Mouse (Mus musculus): ENCODE data around the gene Cacnb4. TPM values are rescaled to one million over a fixed set of nuclear protein-coding genes. Genes with fewer than 3 reads are reported as not detected.

Cacnb4 gene
- polyA plus RNA-seq, 1 experiment from 2014 or later: 21.5 TPM

- WGBS: 63% methylated on average over 2 of the region's 2 CpGs
- Histone ChIP-seq H3K4me1 (ENCODE audit: control insufficient read depth, insufficient read depth, low read length) (no peaks in the 10 kb centered on the region), H3K27ac (ENCODE audit: low read depth, low read length) (no peak overlapping the region), H3K4me2 (ENCODE audit: low read depth, low read length) (no peak overlapping the region), H3K9me3 (ENCODE audit: control insufficient read depth, low read length) (no peaks in the 10 kb centered on the region), H3K4me3 (ENCODE audit: low read depth, low read length) (no peak overlapping the region), H3K9ac (replicated peaks; ENCODE audit: low read depth, low read length) (no peak overlapping the region), H3K27me3 (ENCODE audit: control insufficient read depth, insufficient read depth, low read length) (no peaks in the 10 kb centered on the region), H3K36me3 (ENCODE audit: control insufficient read depth, insufficient read depth, low read length) (no peaks in the 10 kb centered on the region)
- no peak for ATAC-seq (ENCODE audit: low read depth)
Measured at GRCm38 (mm10) chr2:52622616-52623015, 54.0 kb downstream of the Cacnb4 start.

DNA sequence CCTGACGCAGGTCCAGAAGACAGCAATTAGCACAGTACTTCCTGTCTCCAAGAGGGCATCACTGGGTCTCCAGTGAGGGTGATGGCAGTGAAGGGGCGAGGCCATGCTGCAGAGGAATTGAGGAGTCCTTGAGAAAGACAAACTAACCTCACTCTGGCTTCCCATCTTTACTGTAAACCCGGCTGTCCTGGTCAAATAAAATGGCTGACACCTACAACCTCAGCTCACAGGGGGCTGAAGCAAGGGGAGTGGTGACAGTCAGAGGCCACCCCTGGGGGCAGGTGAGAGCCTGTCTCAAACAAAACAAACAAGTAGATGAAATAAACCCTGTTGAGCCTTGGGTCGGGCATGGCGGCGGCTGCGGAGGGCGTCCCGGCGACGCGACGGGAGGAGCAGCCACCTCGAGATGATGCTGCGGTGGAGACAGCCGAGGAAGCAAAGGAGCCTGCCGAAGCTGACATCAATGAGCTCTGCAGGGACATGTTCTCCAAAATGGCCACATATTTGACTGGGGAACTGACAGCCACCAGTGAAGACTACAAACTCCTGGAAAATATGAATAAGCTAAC, 57.1 kb downstream of the Cacnb4 start:
- no peaks in the 10 kb centered on the region for H3K4me1 ChIP-seq (ENCODE audit: control insufficient read depth, insufficient read depth, low read length)
- H3K27me3 ChIP-seq (ENCODE audit: control insufficient read depth, insufficient read depth, low read length): no peaks in the 10 kb centered on the region
- WGBS: 69% methylated on average over 17 of the region's 17 CpGs
- H3K4me2 ChIP-seq (ENCODE audit: low read depth, low read length): no peak overlapping the region
- no peaks in the 10 kb centered on the region for H3K36me3 ChIP-seq (ENCODE audit: control insufficient read depth, insufficient read depth, low read length)
- H3K27ac ChIP-seq (ENCODE audit: low read depth, low read length): no peak overlapping the region
- H3K4me3 ChIP-seq (ENCODE audit: low read depth, low read length): no peak overlapping the region
- no peak for ATAC-seq (ENCODE audit: low read depth)
- no peaks in the 10 kb centered on the region for H3K9me3 ChIP-seq (ENCODE audit: control insufficient read depth, low read length)
- H3K9ac ChIP-seq (replicated peaks; ENCODE audit: low read depth, low read length): no peak overlapping the region

DNA sequence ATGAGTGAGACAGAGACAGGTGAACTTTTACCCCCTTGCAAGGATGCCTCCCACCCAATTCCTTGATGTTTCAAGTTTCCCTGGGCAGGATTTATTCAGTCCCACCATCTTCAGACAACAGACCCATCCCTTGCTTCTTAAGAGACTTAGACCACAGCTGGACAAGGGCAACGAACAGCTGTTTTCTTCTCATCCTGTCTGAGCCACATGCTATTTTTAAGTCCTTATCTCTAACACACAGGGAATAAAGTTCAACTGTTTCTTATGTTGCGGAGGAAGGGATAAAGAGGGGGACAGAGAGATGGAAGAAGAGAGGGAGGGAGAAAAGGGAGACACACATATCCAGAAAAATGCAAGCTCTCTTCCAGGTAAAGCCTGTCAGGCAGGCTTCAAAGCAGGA, 57.8 kb downstream of the Cacnb4 start:
- H3K9me3 ChIP-seq (ENCODE audit: control insufficient read depth, low read length): no peaks in the 10 kb centered on the region
- no peaks in the 10 kb centered on the region for H3K4me1 ChIP-seq (ENCODE audit: control insufficient read depth, insufficient read depth, low read length)
- no peak for ATAC-seq (ENCODE audit: low read depth)
- H3K4me3 ChIP-seq (ENCODE audit: low read depth, low read length): no peak overlapping the region
- H3K4me2 ChIP-seq (ENCODE audit: low read depth, low read length): no peak overlapping the region
- H3K27ac ChIP-seq (ENCODE audit: low read depth, low read length): no peak overlapping the region
- no peaks in the 10 kb centered on the region for H3K27me3 ChIP-seq (ENCODE audit: control insufficient read depth, insufficient read depth, low read length)
- no peak overlapping the region for H3K9ac ChIP-seq (replicated peaks; ENCODE audit: low read depth, low read length)
- no peaks in the 10 kb centered on the region for H3K36me3 ChIP-seq (ENCODE audit: control insufficient read depth, insufficient read depth, low read length)
- WGBS: 88% methylated on average over 2 of the region's 2 CpGs

DNA sequence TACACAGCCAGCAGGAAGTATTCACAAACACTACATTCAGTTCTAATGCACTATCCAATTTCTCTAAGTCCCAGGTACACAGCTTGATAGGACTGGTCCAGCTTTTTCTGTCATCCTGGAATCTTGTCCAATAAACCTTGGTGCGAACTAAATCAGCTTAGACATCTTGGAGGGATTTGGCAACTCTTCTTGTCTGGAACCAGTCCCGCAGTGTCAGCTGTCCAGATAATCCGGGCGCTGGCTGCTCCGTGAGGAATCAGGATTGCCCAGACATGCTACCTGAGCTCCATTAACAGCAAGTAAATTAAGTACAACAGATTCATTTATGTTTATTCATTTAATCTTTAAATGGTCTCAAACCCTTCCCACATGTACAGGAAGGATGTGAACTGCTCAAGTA, 61.2 kb downstream of the Cacnb4 start:
- no peak for ATAC-seq (ENCODE audit: low read depth)

DNA sequence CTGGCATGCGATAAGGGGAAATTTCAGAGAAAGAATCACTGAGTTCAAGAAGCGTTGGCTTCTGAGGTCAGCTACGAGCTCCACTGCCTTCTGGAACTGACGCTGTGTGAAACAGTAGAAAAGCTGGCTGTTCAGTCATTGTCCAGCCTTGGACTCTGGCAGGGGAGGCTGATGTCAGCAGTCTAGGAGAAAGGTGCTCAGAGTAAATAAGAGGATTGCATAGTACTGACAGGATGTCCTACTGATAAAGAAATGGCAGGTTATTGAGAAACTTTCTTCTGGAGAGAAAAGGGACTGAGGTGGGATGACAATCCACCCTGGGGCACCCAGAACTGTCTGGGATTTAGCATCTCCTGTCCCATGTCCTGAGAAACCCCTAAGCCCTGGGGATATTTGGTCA, 62.7 kb downstream of the Cacnb4 start:
- H3K4me3 ChIP-seq (ENCODE audit: low read depth, low read length): no peak overlapping the region
- H3K27ac ChIP-seq (ENCODE audit: low read depth, low read length): no peak overlapping the region
- no peak for ATAC-seq (ENCODE audit: low read depth)
- H3K4me2 ChIP-seq (ENCODE audit: low read depth, low read length): no peak overlapping the region
- WGBS: 91% methylated on average over 4 of the region's 4 CpGs
- H3K9ac ChIP-seq (replicated peaks; ENCODE audit: low read depth, low read length): no peak overlapping the region
- H3K36me3 ChIP-seq (ENCODE audit: control insufficient read depth, insufficient read depth, low read length): no peaks in the 10 kb centered on the region
- H3K4me1 ChIP-seq (ENCODE audit: control insufficient read depth, insufficient read depth, low read length): no peaks in the 10 kb centered on the region
- H3K9me3 ChIP-seq (ENCODE audit: control insufficient read depth, low read length): no peaks in the 10 kb centered on the region
- H3K27me3 ChIP-seq (ENCODE audit: control insufficient read depth, insufficient read depth, low read length): no peaks in the 10 kb centered on the region

More for the DNA sequence above, 61.2 kb downstream of the Cacnb4 start:
- Histone ChIP-seq H3K27me3 (ENCODE audit: control insufficient read depth, insufficient read depth, low read length) (no peaks in the 10 kb centered on the region), H3K4me2 (ENCODE audit: low read depth, low read length) (no peak overlapping the region), H3K27ac (ENCODE audit: low read depth, low read length) (no peak overlapping the region), H3K4me3 (ENCODE audit: low read depth, low read length) (no peak overlapping the region), H3K9me3 (ENCODE audit: control insufficient read depth, low read length) (no peaks in the 10 kb centered on the region), H3K36me3 (ENCODE audit: control insufficient read depth, insufficient read depth, low read length) (no peaks in the 10 kb centered on the region), H3K9ac (replicated peaks; ENCODE audit: low read depth, low read length) (no peak overlapping the region), H3K4me1 (ENCODE audit: control insufficient read depth, insufficient read depth, low read length) (no peaks in the 10 kb centered on the region)
- WGBS: 91% methylated on average over 5 of the region's 5 CpGs

GRCm38 (mm10) chr2:52609486-52609885, 67.1 kb downstream of the Cacnb4 start:
- 36% methylated on average over 1 of the region's 1 CpGs for WGBS
- Histone ChIP-seq H3K9ac (replicated peaks; ENCODE audit: low read depth, low read length) (no peak overlapping the region), H3K4me1 (ENCODE audit: control insufficient read depth, insufficient read depth, low read length) (no peaks in the 10 kb centered on the region), H3K9me3 (ENCODE audit: control insufficient read depth, low read length) (no peaks in the 10 kb centered on the region), H3K4me2 (ENCODE audit: low read depth, low read length) (no peak overlapping the region), H3K4me3 (ENCODE audit: low read depth, low read length) (no peak overlapping the region), H3K27me3 (ENCODE audit: control insufficient read depth, insufficient read depth, low read length) (no peaks in the 10 kb centered on the region), H3K36me3 (ENCODE audit: control insufficient read depth, insufficient read depth, low read length) (no peaks in the 10 kb centered on the region), H3K27ac (ENCODE audit: low read depth, low read length) (no peak overlapping the region)
- no peak for ATAC-seq (ENCODE audit: low read depth)

GRCm38 (mm10) chr2:52607857-52608485, 68.7 kb downstream of the Cacnb4 start:
- no peak for ATAC-seq (ENCODE audit: low read depth)
- Histone ChIP-seq H3K9me3 (ENCODE audit: control insufficient read depth, low read length) (no peaks in the 10 kb centered on the region), H3K4me3 (ENCODE audit: low read depth, low read length) (no peak overlapping the region), H3K4me1 (ENCODE audit: control insufficient read depth, insufficient read depth, low read length) (no peaks in the 10 kb centered on the region), H3K4me2 (ENCODE audit: low read depth, low read length) (no peak overlapping the region), H3K27me3 (ENCODE audit: control insufficient read depth, insufficient read depth, low read length) (no peaks in the 10 kb centered on the region), H3K36me3 (ENCODE audit: control insufficient read depth, insufficient read depth, low read length) (no peaks in the 10 kb centered on the region), H3K9ac (replicated peaks; ENCODE audit: low read depth, low read length) (no peak overlapping the region), H3K27ac (ENCODE audit: low read depth, low read length) (no peak overlapping the region)
- 62% methylated on average over 5 of the region's 5 CpGs for WGBS

DNA sequence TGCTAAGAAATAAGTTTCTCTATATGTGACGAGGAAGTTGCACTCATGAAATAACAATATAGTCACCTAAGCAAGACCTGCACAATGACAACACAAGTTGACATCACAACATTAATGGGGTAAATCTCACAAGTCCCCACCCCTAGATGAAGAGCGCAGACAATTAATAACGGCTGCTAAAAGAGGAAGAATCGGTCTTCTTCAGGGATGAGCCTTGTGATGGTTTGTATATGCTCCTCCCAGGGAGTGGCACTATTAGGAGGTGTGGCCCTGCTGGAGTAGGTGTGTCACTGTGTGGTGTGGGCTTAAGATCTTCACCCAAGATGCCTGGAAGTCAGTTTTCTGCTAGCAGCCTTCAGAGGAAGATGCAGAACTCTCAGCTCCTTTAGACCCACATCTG, 70.3 kb downstream of the Cacnb4 start:
- Histone ChIP-seq H3K36me3 (ENCODE audit: control insufficient read depth, insufficient read depth, low read length) (no peaks in the 10 kb centered on the region), H3K27ac (ENCODE audit: low read depth, low read length) (no peak overlapping the region), H3K9ac (replicated peaks; ENCODE audit: low read depth, low read length) (no peak overlapping the region), H3K4me3 (ENCODE audit: low read depth, low read length) (no peak overlapping the region), H3K4me1 (ENCODE audit: control insufficient read depth, insufficient read depth, low read length) (no peaks in the 10 kb centered on the region), H3K27me3 (ENCODE audit: control insufficient read depth, insufficient read depth, low read length) (no peaks in the 10 kb centered on the region), H3K4me2 (ENCODE audit: low read depth, low read length) (no peak overlapping the region), H3K9me3 (ENCODE audit: control insufficient read depth, low read length) (no peaks in the 10 kb centered on the region)
- ATAC-seq (ENCODE audit: low read depth): no peak
- WGBS: 86% methylated on average over 4 of the region's 4 CpGs

- 0 out of 2 replicates have a peak, but pooled peaks have one; percentile 60 for ATAC-seq (ENCODE audit: low read depth)
- H3K9me3 ChIP-seq (ENCODE audit: control insufficient read depth, low read length): no peaks in the 10 kb centered on the region
- H3K4me2 ChIP-seq (ENCODE audit: low read depth, low read length): no peak overlapping the region
- 23% methylated on average over 4 of the region's 4 CpGs for WGBS
- H3K27me3 ChIP-seq (ENCODE audit: control insufficient read depth, insufficient read depth, low read length): no peaks in the 10 kb centered on the region
- H3K36me3 ChIP-seq (ENCODE audit: control insufficient read depth, insufficient read depth, low read length): no peaks in the 10 kb centered on the region
- no peak overlapping the region for H3K4me3 ChIP-seq (ENCODE audit: low read depth, low read length)
- no peak overlapping the region for H3K9ac ChIP-seq (replicated peaks; ENCODE audit: low read depth, low read length)
- H3K27ac ChIP-seq (ENCODE audit: low read depth, low read length): no peak overlapping the region
- H3K4me1 ChIP-seq (ENCODE audit: control insufficient read depth, insufficient read depth, low read length): no peaks in the 10 kb centered on the region
Measured at GRCm38 (mm10) chr2:52605321-52605720, 71.3 kb downstream of the Cacnb4 start.

Data from neural tube, embryonic 14.5 days (tissue).